Mouse (Mus musculus): Measurements from ENCODE around the gene Iqgap3. TPM values are rescaled to one million over a fixed set of nuclear protein-coding genes. Genes with fewer than 3 reads are reported as not detected.

The Iqgap3 gene
- total RNA-seq (2023), result 10 to 100 TPM; 31.6 to 33.7 TPM

GRCm38 (mm10) chr3:88081345-88082223 is at the start of gene Iqgap3:
Gene Iqgap3 (plus strand): TSS chr3:88081971.

GRCm38 (mm10) chr3:88042661-88043421 is 38.9 kb upstream of the Iqgap3 start, which contains the start of gene Gpatch4:
Gene Gpatch4 (plus strand): TSS chr3:88043108.

GRCm38 (mm10) chr3:88057902-88058696 is 23.7 kb upstream of the Iqgap3 start, which contains the start of gene Naxe:
Gene Naxe (minus strand): TSS chr3:88058495.

GRCm38 (mm10) chr3:88078204-88078603 is 3.6 kb upstream of the Iqgap3 start, which contains the start of gene Ttc24:
Gene Ttc24 (minus strand): TSS chr3:88078304.

GRCm38 (mm10) chr3:88141787-88142523 is 60.2 kb downstream of the Iqgap3 start, which contains the start of gene Mef2d:
Gene Mef2d (plus strand): TSS chr3:88142372.

Other genes with a start within 250 kb of the Iqgap3 start
- 1 to 10 TPM; 1.2 TPM for gene Sh2d2a, start 235.2 kb upstream of the Iqgap3 start, total RNA-seq (2023)
- 10 to 100 TPM; 26.6 to 27.9 TPM for gene Prcc, start 196.4 kb upstream of the Iqgap3 start, total RNA-seq (2023)
- gene Hdgf, start 175.7 kb upstream of the Iqgap3 start, total RNA-seq (2023), result 100 to 1,000 TPM; 113 to 114 TPM
- gene Mrpl24, start 162.5 kb upstream of the Iqgap3 start, total RNA-seq (2023), result 10 to 100 TPM; 70.6 to 84.0 TPM
- 10 to 100 TPM; 21.3 to 25.8 TPM for gene Isg20l2, start 151.7 kb upstream of the Iqgap3 start, total RNA-seq (2023)
- 10 to 100 TPM; 12.3 to 14.4 TPM for gene Rrnad1, start 151.3 kb upstream of the Iqgap3 start, total RNA-seq (2023)
- gene Crabp2, start 133.3 kb upstream of the Iqgap3 start, total RNA-seq (2023), result under 1 TPM in 1 of 2 experiments, not detected in 1; 0.73 TPM
- not detected for gene Nes, start 110.9 kb upstream of the Iqgap3 start, total RNA-seq (2023)
- gene Bcan, start 81.7 kb upstream of the Iqgap3 start, total RNA-seq (2023), result not detected
- gene Hapln2, start 54.4 kb upstream of the Iqgap3 start, total RNA-seq (2023), result not detected
- 1 to 10 TPM; 4.8 to 4.9 TPM for gene Gpatch4, start 38.9 kb upstream of the Iqgap3 start, total RNA-seq (2023)
- gene Naxe, start 23.5 kb upstream of the Iqgap3 start, total RNA-seq (2023), result 10 to 100 TPM; 23.6 to 27.3 TPM
- not detected for gene Ttc24, start 3.7 kb upstream of the Iqgap3 start, total RNA-seq (2023)
- 100 to 1,000 TPM in 1 of 2 experiments, 10 to 100 TPM in 1; 73.1 to 107 TPM for gene Mef2d, start 60.4 kb downstream of the Iqgap3 start, total RNA-seq (2023)
- gene Rhbg, start 172.7 kb downstream of the Iqgap3 start, total RNA-seq (2023), result not detected
- gene Gm38392, start 205.2 kb downstream of the Iqgap3 start, total RNA-seq (2023), result not detected
- 1 to 10 TPM; 1.4 to 2.1 TPM for gene Tsacc, start 215.0 kb downstream of the Iqgap3 start, total RNA-seq (2023)
- gene Cct3, start 215.1 kb downstream of the Iqgap3 start, total RNA-seq (2023), result 10 to 100 TPM; 57.5 to 65.8 TPM
- gene Glmp, start 243.1 kb downstream of the Iqgap3 start, total RNA-seq (2023), result 100 to 1,000 TPM; 128 to 130 TPM